In the genomic region with DNA sequence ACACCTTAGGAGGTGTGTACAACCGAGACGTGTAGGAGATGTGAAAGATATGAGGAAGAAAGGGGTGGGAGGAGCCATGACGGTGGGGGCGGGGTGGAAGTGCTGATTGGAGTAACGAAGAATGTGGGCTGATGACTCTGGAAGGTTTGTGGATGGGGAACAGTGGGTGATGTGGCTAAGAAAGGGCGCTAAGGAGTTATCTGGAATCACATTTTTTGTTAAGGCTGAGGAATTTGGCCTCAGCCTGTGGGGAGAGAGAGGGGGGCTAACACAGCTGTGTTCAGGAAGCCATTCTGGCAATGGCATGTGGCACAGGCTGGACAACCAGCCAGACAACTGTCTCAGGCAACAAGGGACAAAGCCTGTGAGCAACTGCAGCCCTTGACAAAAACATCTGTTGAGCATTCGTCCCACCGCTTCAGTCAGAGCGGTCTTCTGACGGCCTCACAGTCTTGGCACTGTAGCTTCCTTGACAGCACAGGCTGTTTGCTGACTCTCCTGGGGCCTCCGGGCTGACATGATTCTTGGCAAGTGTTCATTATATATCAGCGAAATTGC, we compare ENCODE assay signal across 8 mouse cellular contexts. TPM values are rescaled to one million over a fixed set of nuclear protein-coding genes. Genes with fewer than 3 reads are reported as not detected.
DNase-seq lines count a peak whose midpoint lies in the region; ATAC-seq and TF ChIP-seq lines count a peak whose summit lies in the region.

No protein-coding gene starts in this region.

- H3K4me1 ChIP-seq in megakaryocyte, embryonic 14.5 days = peaks cover 79% of the 10 kb centered on the region
- peaks cover 9% of the 10 kb centered on the region for H3K4me1 ChIP-seq in testis, adult 2 months (ENCODE audit: control insufficient read depth, insufficient read depth, low read length)

- TF ChIP-seq CTCF in testis, adult 2 months (IDR thresholded peaks at IDR 0.05; ENCODE audit: control insufficient read depth, insufficient read depth, insufficient replicate concordance, low read depth, low read length) = no peak

- H3K27ac ChIP-seq in testis, adult 2 months (ENCODE audit: control insufficient read depth, insufficient read depth, low read depth, low read length) = peak overlapping the region; percentile 22

- peak overlapping the region; percentile 73 for H3K4me3 ChIP-seq in megakaryocyte, embryonic 14.5 days (replicated peaks)
- H3K4me3 ChIP-seq in testis, adult 2 months (ENCODE audit: control insufficient read depth, low read depth, low read length) = no peak overlapping the region

- peak; percentile 87 for DNase-seq in 3T3-L1 (ENCODE audit: low read depth, low spot score)
- DNase-seq in ES-CJ7 (ENCODE audit: low read depth, low spot score) = peak; percentile 43
- DNase-seq in heart, postnatal 14 days = peak; percentile 68 to 76
- peak; percentile 54 to 55 for DNase-seq in kidney, postnatal 25 days
- DNase-seq in left cerebral cortex, postnatal 36 days (ENCODE audit: low spot score in 2 of 2) = no peak

- no peaks in the 10 kb centered on the region for H3K27me3 ChIP-seq in megakaryocyte, embryonic 14.5 days (replicated peaks)
- no peaks in the 10 kb centered on the region for H3K27me3 ChIP-seq in testis, adult 2 months (ENCODE audit: control insufficient read depth, insufficient read depth, low read length)

- H3K9me3 ChIP-seq in megakaryocyte, embryonic 14.5 days = no peaks in the 10 kb centered on the region

- intact Hi-C loops in heart, postnatal 14 days (cut with DNase I) = no loop called here
- intact Hi-C loops in left cerebral cortex, postnatal 36 days (cut with DNase I) = no loop called here

- no peak for TF ChIP-seq POLR2A in testis, adult 2 months (IDR thresholded peaks at IDR 0.05; ENCODE audit: control insufficient read depth, low read depth, low read length)

- no peaks in the 10 kb centered on the region for H3K36me3 ChIP-seq in megakaryocyte, embryonic 14.5 days (replicated peaks; ENCODE audit: low read length)
- no peaks in the 10 kb centered on the region for H3K36me3 ChIP-seq in testis, adult 2 months (ENCODE audit: control insufficient read depth, insufficient read depth, low read length)

- 0 out of 2 replicates have a peak, but pooled peaks have one; percentile 25 for ATAC-seq in erythroid progenitor cell, adult 5-6 weeks (replicated peaks; ENCODE audit: low FRiP score, poor library complexity, severe bottlenecking)

RNA-seq across cellular contexts. Expression of gene B4galt1, which starts 23.1 kb away (rescaled TPM):
- total RNA-seq in erythroid progenitor cell, adult 5-6 weeks (2015; ENCODE audit: low replicate concordance) = 49.4 and 49.9 TPM in 2 replicates
- total RNA-seq in erythroid progenitor cell, adult 5-6 weeks (2017; ENCODE audit: low replicate concordance) = 43.9 and 46.2 TPM in 2 replicates
- 10 to 100 TPM; 65.7 to 70.3 TPM for total RNA-seq in heart, postnatal 14 days (2021)
- polyA plus RNA-seq in megakaryocyte, embryonic 14.5 days (2012; ENCODE audit: insufficient read depth, low replicate concordance) = 43.8 and 101 TPM in 2 replicates
- polyA plus RNA-seq in testis, adult 2 months (2012; rRNA removed) = 9.7 and 10.3 TPM in 2 replicates
- total RNA-seq in left cerebral cortex, postnatal 36 days (2021) = 1 to 10 TPM; 4.1 to 5.1 TPM

RNA-seq across cellular contexts. Expression of gene Spink4, which starts 43.0 kb away (rescaled TPM):
- not detected in 2 replicates for total RNA-seq in erythroid progenitor cell, adult 5-6 weeks (2015; ENCODE audit: low replicate concordance)
- not detected in 2 replicates for total RNA-seq in erythroid progenitor cell, adult 5-6 weeks (2017; ENCODE audit: low replicate concordance)
- total RNA-seq in heart, postnatal 14 days (2021) = under 1 TPM in 1 of 2 experiments, not detected in 1; 0.90 TPM
- polyA plus RNA-seq in megakaryocyte, embryonic 14.5 days (2012; ENCODE audit: insufficient read depth, low replicate concordance) = not detected in 2 replicates
- polyA plus RNA-seq in testis, adult 2 months (2012; rRNA removed) = 5.1 and 11.1 TPM in 2 replicates
- total RNA-seq in left cerebral cortex, postnatal 36 days (2021) = not detected

Comparison
In these comparisons a context has a peak if more than half of its experiments do, and no peak if none do; other contexts are left out.
1. DNase-seq: peak in 3T3-L1 (single experiment), ES-CJ7 (single experiment), heart, postnatal 14 days (2 of 2) and kidney, postnatal 25 days (2 of 2); none in left cerebral cortex, postnatal 36 days (0 of 2).
2. RNA of gene B4galt1, which starts 23.1 kb away (total RNA-seq): 65.7 to 70.3 TPM in heart, postnatal 14 days and 43.9 to 49.9 TPM in erythroid progenitor cell, adult 5-6 weeks; 4.1 to 5.1 TPM in left cerebral cortex, postnatal 36 days; every median in the first group is over 4 times any median in the second.